Mouse (Mus musculus): Measurements from ENCODE around the gene Fbxo42. TPM values are rescaled to one million over a fixed set of nuclear protein-coding genes. Genes with fewer than 3 reads are reported as not detected.
"Not testable (repeated sequence)": the region's sequence is repeated elsewhere in the genome, so short reads cannot be mapped to it uniquely, and the experiment has no call there.

Gene Fbxo42
- total and polyA plus RNA-seq, 3 experiments: 11.4 to 22.2 (median 19.9) TPM

GRCm38 (mm10) chr4:141136126-141136525 lies 11.6 kb upstream of the Fbxo42 start:
- DNase-seq: no peak

GRCm38 (mm10) chr4:141137740-141138139 lies 10.0 kb upstream of the Fbxo42 start:
- not testable (repeated sequence) for DNase-seq

GRCm38 (mm10) chr4:141138425-141139115 lies 9.1 kb upstream of the Fbxo42 start:
- DNase-seq: peak; percentile 45

GRCm38 (mm10) chr4:141139116-141139970 lies 8.4 kb upstream of the Fbxo42 start, which contains the start of gene Szrd1:
Gene Szrd1 (minus strand): TSS chr4:141139775.
- DNase-seq: peak; percentile 99

- not testable (repeated sequence) for DNase-seq
Observed at GRCm38 (mm10) chr4:141140354-141140753, 7.4 kb upstream of the Fbxo42 start.

- no peak for DNase-seq
Observed at GRCm38 (mm10) chr4:141140967-141141366, 6.7 kb upstream of the Fbxo42 start.

- peak; percentile 82 for DNase-seq
Observed at GRCm38 (mm10) chr4:141142285-141142811, 5.4 kb upstream of the Fbxo42 start.

GRCm38 (mm10) chr4:141145124-141145523 lies 2.6 kb upstream of the Fbxo42 start:
- DNase-seq: not testable (repeated sequence)

GRCm38 (mm10) chr4:141146491-141147033 lies 1.2 kb upstream of the Fbxo42 start:
- DNase-seq: no peak

GRCm38 (mm10) chr4:141148009-141148801 lies 492 bp downstream of the Fbxo42 start:
- peak; percentile 63 for DNase-seq

GRCm38 (mm10) chr4:141149116-141149515 lies 1.4 kb downstream of the Fbxo42 start:
- no peak for DNase-seq

GRCm38 (mm10) chr4:141157485-141157884 lies 9.8 kb downstream of the Fbxo42 start:
- no peak for DNase-seq

GRCm38 (mm10) chr4:141158609-141159008 lies 10.9 kb downstream of the Fbxo42 start:
- DNase-seq: no peak

GRCm38 (mm10) chr4:141159093-141159492 lies 11.4 kb downstream of the Fbxo42 start:
- no peak for DNase-seq

- DNase-seq: no peak
Observed at GRCm38 (mm10) chr4:141159666-141160065, 12.0 kb downstream of the Fbxo42 start.

GRCm38 (mm10) chr4:141160193-141160592 lies 12.5 kb downstream of the Fbxo42 start:
- no peak for DNase-seq

- no peak for DNase-seq
Observed at GRCm38 (mm10) chr4:141161699-141162208, 14.0 kb downstream of the Fbxo42 start.

- no peak for DNase-seq
Observed at GRCm38 (mm10) chr4:141163729-141164128, 16.0 kb downstream of the Fbxo42 start.

- no peak for DNase-seq
Observed at GRCm38 (mm10) chr4:141165744-141166292, 18.1 kb downstream of the Fbxo42 start.

GRCm38 (mm10) chr4:141167156-141167555 lies 19.4 kb downstream of the Fbxo42 start:
- no peak for DNase-seq

GRCm38 (mm10) chr4:141172121-141172520 lies 24.4 kb downstream of the Fbxo42 start:
- DNase-seq: no peak

All from adrenal gland, adult 2 months (tissue).